Mouse (Mus musculus) CH12.LX (cell line): ENCODE results near the gene Sec14l5. TPM values are rescaled to one million over a fixed set of nuclear protein-coding genes. Genes with fewer than 3 reads are reported as not detected.
A peak's percentile ranks its signal among the peaks of the same experiment; 100 is the strongest.

Source experiments
- DNase-seq: peaks from one replicate; pipeline ENCODE4 v3.0.0-alpha.2; 2013; ENCODE audit errors: extremely low read depth
- H3K27ac ChIP-seq: 2 replicates; pipeline ENCODE4 v1.5.1; 2012; ENCODE audit warnings: low read depth, mild to moderate bottlenecking, control low read depth, moderate library complexity; ENCODE audit not compliant: insufficient read depth
- H3K27me3 ChIP-seq: replicated peaks from 2 replicates; pipeline ENCODE3; 2012; ENCODE audit warnings: inconsistent platforms
- H3K36me3 ChIP-seq, 2 experiments: replicated peaks in 1 of 2; 2 replicates each; pipeline versions ENCODE3 to v1.6.1; 2012; ENCODE audit warnings: inconsistent platforms in 1 of 2, low read length in 1 of 2, mild to moderate bottlenecking in 1 of 2, mixed read lengths in 1 of 2, moderate library complexity in 1 of 2; ENCODE audit not compliant: control insufficient read depth in 1 of 2, insufficient read depth in 1 of 2
- H3K4me1 ChIP-seq, 2 experiments: 2 replicates each; pipeline ENCODE4 v1.6.1; 2012; ENCODE audit warnings: inconsistent platforms in 1 of 2, moderate library complexity in 1 of 2; ENCODE audit not compliant: insufficient read depth in 2 of 2, control insufficient read depth in 1 of 2
- H3K4me2 ChIP-seq: 2 replicates; pipeline ENCODE4 v1.6.1; 2012; ENCODE audit warnings: low read depth, mild to moderate bottlenecking, control low read depth; ENCODE audit not compliant: poor library complexity, insufficient read depth, severe bottlenecking
- H3K4me3 ChIP-seq, 3 experiments: fragments of 150-350 bp in 1 of 3; sonication (generic) in 1 of 3; replicated peaks in 1 of 3; 2 replicates each; pipeline versions ENCODE3 to v1.5.1; 2011 to 2012; ENCODE audit warnings: low read depth in 2 of 3, low read length in 2 of 3, mild to moderate bottlenecking in 2 of 3, moderate library complexity in 2 of 3, control low read depth in 1 of 3, improper control_type of control experiment in 1 of 3, inconsistent platforms in 1 of 3, mixed read lengths in 1 of 3; ENCODE audit not compliant: poor library complexity in 1 of 3
- H3K79me2 ChIP-seq: replicated peaks from 2 replicates; pipeline ENCODE4 v1.6.1; 2012; ENCODE audit warnings: mild to moderate bottlenecking, moderate library complexity; ENCODE audit not compliant: control insufficient read depth, poor library complexity, insufficient read depth, severe bottlenecking; ENCODE audit errors: extremely low read depth
- H3K9ac ChIP-seq: 2 replicates; pipeline ENCODE4 v1.6.1; 2012; ENCODE audit warnings: low read depth, mild to moderate bottlenecking, control low read depth, moderate library complexity; ENCODE audit not compliant: insufficient read depth
- H3K9me3 ChIP-seq: replicated peaks from 2 replicates; pipeline ENCODE3; 2012; ENCODE audit warnings: low read length, inconsistent platforms, mixed read lengths
- CHD1 ChIP-seq: IDR thresholded peaks from 2 replicates; pipeline ENCODE4 v1.6.1; 2012; ENCODE audit warnings: low read depth, low read length, improper control_type of control experiment, inconsistent platforms
- CHD2 ChIP-seq: IDR thresholded peaks from 2 replicates; pipeline ENCODE4 v1.6.1; 2011; ENCODE audit warnings: low read length, improper control_type of control experiment
- CTCF ChIP-seq, 2 experiments: IDR thresholded peaks in 1 of 2; conservative IDR thresholded peaks in 1 of 2; 2 replicates each; pipeline ENCODE4 v1.5.1; 2011 to 2012; ENCODE audit warnings: low read depth in 2 of 2, low read length in 2 of 2, improper control_type of control experiment in 1 of 2, inconsistent platforms in 1 of 2, mild to moderate bottlenecking in 1 of 2, moderate library complexity in 1 of 2
- E2F4 ChIP-seq: IDR thresholded peaks from 2 replicates; pipeline ENCODE4 v1.6.1; 2011; ENCODE audit warnings: low read depth, low read length, improper control_type of control experiment; ENCODE audit not compliant: insufficient replicate concordance
- JUND ChIP-seq: conservative IDR thresholded peaks from 2 replicates; pipeline ENCODE4 v1.6.1; 2011; ENCODE audit warnings: low read depth, low read length, improper control_type of control experiment
- MAX ChIP-seq: IDR thresholded peaks from 2 replicates; pipeline ENCODE4 v1.6.1; 2011; ENCODE audit warnings: low read length, improper control_type of control experiment
- MAZ ChIP-seq: IDR thresholded peaks from 2 replicates; pipeline ENCODE4 v1.6.1; 2012; ENCODE audit warnings: low read depth, mild to moderate bottlenecking, inconsistent platforms, low read length, improper control_type of control experiment, moderate library complexity
- NELFE ChIP-seq: IDR thresholded peaks from 2 replicates; pipeline ENCODE4 v1.6.1; 2011; ENCODE audit warnings: low read depth, low read length, improper control_type of control experiment
- POLR2A ChIP-seq: IDR thresholded peaks from 2 replicates; pipeline ENCODE4 v1.6.1; 2011; ENCODE audit warnings: low read depth, mild to moderate bottlenecking, improper control_type of control experiment, low read length
- RCOR1 ChIP-seq: conservative IDR thresholded peaks from 2 replicates; pipeline ENCODE4 v1.6.1; 2012; ENCODE audit warnings: low read depth, mild to moderate bottlenecking, inconsistent platforms, low read length, improper control_type of control experiment
- SIN3A ChIP-seq: IDR thresholded peaks from 2 replicates; pipeline ENCODE4 v1.6.1; 2012; ENCODE audit warnings: low read length, improper control_type of control experiment, inconsistent platforms
- SMC3 ChIP-seq: IDR thresholded peaks from 2 replicates; pipeline ENCODE4 v1.6.1; 2011; ENCODE audit warnings: low read depth, low read length, improper control_type of control experiment
- TBP ChIP-seq: conservative IDR thresholded peaks from 2 replicates; pipeline ENCODE4 v1.6.1; 2011; ENCODE audit warnings: low read depth, low read length, improper control_type of control experiment
- TCF12 ChIP-seq: IDR thresholded peaks from 2 replicates; pipeline ENCODE4 v1.6.1; 2014; ENCODE audit warnings: low read depth, mild to moderate bottlenecking, inconsistent platforms, low read length, improper control_type of control experiment
- USF2 ChIP-seq: conservative IDR thresholded peaks from 2 replicates; pipeline ENCODE4 v1.6.1; 2011; ENCODE audit warnings: low read depth, low read length, improper control_type of control experiment
- ZC3H11A ChIP-seq: IDR thresholded peaks from 2 replicates; pipeline ENCODE4 v1.6.1; 2012; ENCODE audit warnings: low read depth, mild to moderate bottlenecking, inconsistent platforms, low read length, improper control_type of control experiment
- ZNF384 ChIP-seq: IDR thresholded peaks from 2 replicates; pipeline ENCODE4 v1.6.1; 2012; ENCODE audit warnings: low read depth, low read length, improper control_type of control experiment, inconsistent platforms
- dilution Hi-C: fragments of 300-500 bp; cut with MboI; formaldehyde crosslinking; loops from 2 replicates; pipeline ENCODE4 v1.14.3; 2020; ENCODE audit warnings: low sequenced_read_pairs; ENCODE audit not compliant: extremely low pct_unique_long_range_greater_than_20kb, extremely low pct_ligation_motif_present
- in situ Hi-C: fragments of 300-500 bp; cut with MboI; formaldehyde crosslinking; loops from 3 replicates; pipeline ENCODE4 v1.14.3; 2019; ENCODE audit warnings: low sequenced_read_pairs, low pct_ligation_motif_present, low pct_unique_long_range_greater_than_20kb, mixed read lengths
- polyA plus RNA-seq: library from polyadenylated mRNA; unstranded; fragments of >175 nt; gene quantifications from 2 replicates; pipeline ENCODE4 v1.2.1, GENCODE M21; 2012; ENCODE audit warnings: low read depth; ENCODE audit not compliant: insufficient read length
- total RNA-seq, 2 experiments: library from RNA; depleted of rRNA; stranded (reverse); fragments of 300-350 nt in 1 of 2; fragments of >200 nt in 1 of 2; gene quantifications; 2 replicates each; pipeline ENCODE4 v1.2.3; 2012 to 2014

Gene Sec14l5
- total and polyA plus RNA-seq, 3 experiments, result 0.13 TPM; not detected in 2

- Histone ChIP-seq H3K27me3 (no peaks in the 10 kb centered on the region), H3K4me2 (no peak overlapping the region), H3K9ac (no peak overlapping the region), H3K79me2 (no peaks in the 10 kb centered on the region; the same call in 1 of the 2 replicates), H3K4me1 (peaks cover 11 to 50% of the 10 kb centered on the region in 2 experiments), H3K27ac (no peak overlapping the region), H3K36me3 (peaks cover 12 to 41% of the 10 kb centered on the region in 2 experiments), H3K4me3 (no peak overlapping the region), H3K9me3 (no peaks in the 10 kb centered on the region)
- dilution Hi-C loops (no loop called here), in situ Hi-C loops (loop anchor here (5.0 kb wide), 1 partner anchor 37 kb away; no protein-coding TSS in a partner anchor)
- TF ChIP-seq RCOR1 (no peak), SIN3A (no peak), NELFE (no peak)
- no peak for DNase-seq
Measured at GRCm38 (mm10) chr16:5205431-5205970, 58.6 kb downstream of the Sec14l5 start.

- TF ChIP-seq TCF12, result no peak
- no peak for TF ChIP-seq CTCF (conservative IDR thresholded peaks at IDR 0.05 in 1 of 2, IDR thresholded peaks at IDR 0.05 in 1 of 2; ENCODE audit: low read depth in 2 of 2, low read length in 2 of 2)
- TF ChIP-seq SMC3, result no peak
- no peak for TF ChIP-seq NELFE
- TF ChIP-seq E2F4, result no peak
- TF ChIP-seq CHD2, result no peak
- TF ChIP-seq MAZ, result no peak
- TF ChIP-seq CHD1, result no peak
- no peak for TF ChIP-seq ZC3H11A
- no peak for TF ChIP-seq USF2
- no peak for TF ChIP-seq POLR2A
- TF ChIP-seq JUND, result no peak
- TF ChIP-seq ZNF384, result no peak
- no peak for TF ChIP-seq TBP
- no peak for TF ChIP-seq SIN3A
- TF ChIP-seq MAX, result no peak
- Histone ChIP-seq H3K4me3 (peak overlapping the region in 1 of 3 experiments; percentile 19), H3K27ac (no peak overlapping the region), H3K36me3 (peaks cover 7 to 36% of the 10 kb centered on the region in 2 experiments), H3K79me2 (no peaks in the 10 kb centered on the region; the same call in 1 of the 2 replicates), H3K27me3 (no peaks in the 10 kb centered on the region), H3K4me2 (no peak overlapping the region), H3K9me3 (no peaks in the 10 kb centered on the region), H3K9ac (no peak overlapping the region), H3K4me1 (peaks cover 11 to 52% of the 10 kb centered on the region in 2 experiments)
- dilution Hi-C loops, result no loop called here
- peak; percentile 19 for DNase-seq
- in situ Hi-C loops, result loop anchor here (5.0 kb wide), 1 partner anchor 36 kb away; no protein-coding TSS in a partner anchor
Measured at GRCm38 (mm10) chr16:5206051-5206450, 59.1 kb downstream of the Sec14l5 start.
